Mouse (Mus musculus) stomach, embryonic 16.5 days (tissue): ENCODE measurements around the gene Gsdma3. TPM values are rescaled to one million over a fixed set of nuclear protein-coding genes. Genes with fewer than 3 reads are reported as not detected.
"Not testable (repeated sequence)": the region's sequence is repeated elsewhere in the genome, so short reads cannot be mapped to it uniquely, and the experiment has no call there.

Source experiments
- ATAC-seq: fragments of 200-750 bp; cut with Nextera tagmentation; 2 replicates; pipeline ENCODE4 v1.8.0; 2017; ENCODE audit warnings: moderate number of reproducible peaks, moderate TSS enrichment; ENCODE audit not compliant: insufficient read depth, low FRiP score
- H3K27ac ChIP-seq: fragments of 300-500 bp; sonication (generic); 2 replicates; pipeline ENCODE4 v1.5.1; 2014; ENCODE audit warnings: low read length
- H3K27me3 ChIP-seq: fragments of 300-500 bp; sonication (generic); 2 replicates; pipeline ENCODE4 v1.6.1; 2014; ENCODE audit warnings: low read length, control low read depth, mixed read lengths; ENCODE audit not compliant: control insufficient read depth, insufficient read depth
- H3K36me3 ChIP-seq: fragments of 300-500 bp; sonication (generic); 2 replicates; pipeline ENCODE4 v1.6.1; 2014; ENCODE audit warnings: low read length; ENCODE audit not compliant: control insufficient read depth, insufficient read depth
- H3K4me1 ChIP-seq: fragments of 300-500 bp; sonication (generic); 2 replicates; pipeline ENCODE4 v1.6.1; 2014; ENCODE audit warnings: low read length, control low read depth, mixed read lengths; ENCODE audit not compliant: control insufficient read depth, insufficient read depth
- H3K4me2 ChIP-seq: fragments of 300-500 bp; sonication (generic); 2 replicates; pipeline ENCODE4 v1.6.1; 2014; ENCODE audit warnings: low read depth, low read length, mixed read lengths
- H3K4me3 ChIP-seq: fragments of 300-500 bp; sonication (generic); replicated peaks from 2 replicates; pipeline ENCODE4 v1.5.1; 2014; ENCODE audit warnings: mild to moderate bottlenecking, low read length
- H3K9ac ChIP-seq: fragments of 300-500 bp; sonication (generic); 2 replicates; pipeline ENCODE4 v1.6.1; 2014; ENCODE audit warnings: low read length
- H3K9me3 ChIP-seq: fragments of 300-500 bp; sonication (generic); replicated peaks from 2 replicates; pipeline ENCODE4 v1.6.1; 2016; ENCODE audit warnings: low read length, control low read depth; ENCODE audit not compliant: control insufficient read depth
- WGBS: fragments of 180-500 bp; shearing (Covaris S2); extraction: QIAGEN DNeasy Blood & Tissue Kit; methylation state at CpG from one replicate; pipeline ENCODE4 v1.1.7; 2014; 5-methylcytosine and 5-hydroxymethylcytosine counted together
- polyA plus RNA-seq: library from polyadenylated mRNA; unstranded; fragments of >200 nt; fragmentation: Nextera tagmentation; extraction: Ambion mirVana; gene quantifications from 2 replicates; pipeline ENCODE4 v1.2.1, GENCODE M21; 2015

Gene Gsdma3
- polyA plus RNA-seq, 1 experiment from 2014 or later: not detected

GRCm38 (mm10) chr11:98603953-98604352 lies 22.2 kb upstream of the Gsdma3 start:
- no peak overlapping the region for H3K27ac ChIP-seq
- ATAC-seq: no peak
- peaks cover 3% of the 10 kb centered on the region; the same call in 1 of the 2 replicates for H3K4me1 ChIP-seq
- no peak overlapping the region for H3K4me2 ChIP-seq
- H3K9ac ChIP-seq: no peak overlapping the region
- no peaks in the 10 kb centered on the region for H3K9me3 ChIP-seq
- 80% methylated on average over 2 of the region's 2 CpGs for WGBS
- no peaks in the 10 kb centered on the region for H3K36me3 ChIP-seq
- H3K4me3 ChIP-seq: no peak overlapping the region
- peaks cover 4% of the 10 kb centered on the region; the same call in 1 of the 2 replicates for H3K27me3 ChIP-seq

- not testable (repeated sequence) for H3K27ac ChIP-seq
- WGBS: 59% methylated on average over 6 of the region's 6 CpGs
Measured at GRCm38 (mm10) chr11:98604911-98605310, 21.2 kb upstream of the Gsdma3 start.

GRCm38 (mm10) chr11:98606763-98607162 lies 19.4 kb upstream of the Gsdma3 start:
- Histone ChIP-seq H3K4me3 (no peak overlapping the region), H3K9ac (no peak overlapping the region), H3K4me1 (peaks cover 3% of the 10 kb centered on the region; the same call in 1 of the 2 replicates), H3K36me3 (no peaks in the 10 kb centered on the region), H3K27me3 (no peaks in the 10 kb centered on the region; the same call in 1 of the 2 replicates), H3K27ac (no peak overlapping the region), H3K9me3 (no peaks in the 10 kb centered on the region), H3K4me2 (no peak overlapping the region)
- no peak for ATAC-seq
- WGBS: 8% methylated on average over 3 of the region's 3 CpGs

More at GRCm38 (mm10) chr11:98604911-98605310, 21.2 kb upstream of the Gsdma3 start:
- H3K27me3 ChIP-seq, H3K4me2 ChIP-seq, H3K9ac ChIP-seq, H3K36me3 ChIP-seq, H3K4me3 ChIP-seq, H3K9me3 ChIP-seq, ATAC-seq, H3K4me1 ChIP-seq: not testable (repeated sequence)

- no peaks in the 10 kb centered on the region for H3K27me3 ChIP-seq
- no peak for ATAC-seq
Measured at GRCm38 (mm10) chr11:98620791-98621190, 5.4 kb upstream of the Gsdma3 start.

GRCm38 (mm10) chr11:98623981-98624380 lies 2.2 kb upstream of the Gsdma3 start:
- 71% methylated on average over 6 of the region's 6 CpGs for WGBS
- not testable (repeated sequence) for H3K27me3 ChIP-seq, H3K4me1 ChIP-seq, H3K36me3 ChIP-seq, H3K4me2 ChIP-seq, ATAC-seq, H3K9me3 ChIP-seq, H3K27ac ChIP-seq, H3K9ac ChIP-seq, H3K4me3 ChIP-seq

More at GRCm38 (mm10) chr11:98620791-98621190, 5.4 kb upstream of the Gsdma3 start:
- no peak overlapping the region for H3K27ac ChIP-seq
- no peak overlapping the region for H3K9ac ChIP-seq
- no peaks in the 10 kb centered on the region for H3K4me1 ChIP-seq
- no peaks in the 10 kb centered on the region for H3K36me3 ChIP-seq
- H3K4me2 ChIP-seq: no peak overlapping the region
- no peaks in the 10 kb centered on the region for H3K9me3 ChIP-seq
- H3K4me3 ChIP-seq: no peak overlapping the region
- 93% methylated on average over 13 of the region's 13 CpGs for WGBS

- H3K4me2 ChIP-seq, H3K4me3 ChIP-seq, ATAC-seq, H3K4me1 ChIP-seq, H3K9me3 ChIP-seq, H3K27me3 ChIP-seq, H3K27ac ChIP-seq, H3K36me3 ChIP-seq, H3K9ac ChIP-seq: not testable (repeated sequence)
- 100% methylated on average over 2 of the region's 2 CpGs for WGBS
Measured at GRCm38 (mm10) chr11:98624381-98624780, 1.8 kb upstream of the Gsdma3 start.

- no peak for ATAC-seq
- no peaks in the 10 kb centered on the region for H3K36me3 ChIP-seq
Measured at GRCm38 (mm10) chr11:98628706-98629105, 2.5 kb downstream of the Gsdma3 start.

GRCm38 (mm10) chr11:98630646-98631045 lies 4.5 kb downstream of the Gsdma3 start:
- H3K4me2 ChIP-seq: no peak overlapping the region
- 81% methylated on average over 5 of the region's 5 CpGs for WGBS
- ATAC-seq: no peak
- H3K9ac ChIP-seq: no peak overlapping the region
- H3K4me3 ChIP-seq: no peak overlapping the region
- H3K27me3 ChIP-seq: no peaks in the 10 kb centered on the region
- H3K4me1 ChIP-seq: no peaks in the 10 kb centered on the region
- no peak overlapping the region for H3K27ac ChIP-seq
- no peaks in the 10 kb centered on the region for H3K36me3 ChIP-seq
- no peaks in the 10 kb centered on the region for H3K9me3 ChIP-seq

More at GRCm38 (mm10) chr11:98628706-98629105, 2.5 kb downstream of the Gsdma3 start:
- Histone ChIP-seq H3K27me3 (no peaks in the 10 kb centered on the region), H3K27ac (no peak overlapping the region), H3K9me3 (no peaks in the 10 kb centered on the region), H3K4me3 (no peak overlapping the region), H3K4me1 (no peaks in the 10 kb centered on the region), H3K4me2 (no peak overlapping the region), H3K9ac (no peak overlapping the region)
- WGBS: 93% methylated on average over 3 of the region's 3 CpGs

GRCm38 (mm10) chr11:98635312-98635970 lies 9.3 kb downstream of the Gsdma3 start:
- H3K9ac ChIP-seq, ATAC-seq, H3K9me3 ChIP-seq, H3K4me3 ChIP-seq, H3K27me3 ChIP-seq, H3K4me1 ChIP-seq, H3K27ac ChIP-seq, H3K4me2 ChIP-seq, H3K36me3 ChIP-seq: not testable (repeated sequence)
- WGBS: 28% methylated on average over 10 of the region's 10 CpGs
